Mouse (Mus musculus): ENCODE results near the gene Irf4.

- no peak for TF ChIP-seq CTCF (IDR thresholded peaks at IDR 0.05; ENCODE audit: insufficient read depth, low read length)
- no peak for TF ChIP-seq POLR2A (IDR thresholded peaks at IDR 0.05; ENCODE audit: borderline replicate concordance, extremely low read depth, low read depth, low read length)
These were observed 11.5 kb downstream of the Irf4 start for GRCm38 (mm10) chr13:30760374-30761090.

Data from lung, adult 2 months (tissue).